In the genomic region with DNA sequence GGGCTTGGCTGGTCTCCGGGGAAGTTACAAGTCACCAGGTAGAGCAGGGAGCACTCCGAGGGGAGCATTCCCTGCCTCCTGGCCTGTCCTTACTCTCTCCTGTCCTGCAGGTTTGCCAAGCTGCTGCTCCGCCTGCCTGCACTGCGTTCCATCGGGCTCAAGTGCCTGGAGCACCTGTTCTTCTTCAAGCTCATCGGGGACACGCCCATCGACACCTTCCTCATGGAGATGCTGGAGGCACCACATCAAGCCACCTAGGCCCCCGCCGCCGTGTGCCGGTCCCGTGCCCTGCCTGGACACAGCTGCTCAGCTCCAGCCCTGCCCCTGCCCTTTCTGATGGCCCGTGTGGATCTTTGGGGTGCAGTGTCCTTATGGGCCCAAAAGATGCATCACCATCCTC, we compare ENCODE assay signal across 15 mouse cellular contexts.
DNase-seq lines count a peak whose midpoint lies in the region; ATAC-seq and TF ChIP-seq lines count a peak whose summit lies in the region.
"Had no signal": no experiment of that assay in that cellular context is flagged by ENCODE, and none has a peak within 500 bp of the region (broad histone marks: within the 10 kb centered on the region; RNA-seq: fewer than 3 reads in every experiment).

No protein-coding gene starts in this region.

- H3K9ac ChIP-seq in forebrain, embryonic 14.5 days (ENCODE audit: low read length): no peak overlapping the region
- H3K9ac ChIP-seq in forebrain, embryonic 15.5 days (replicated peaks): no peak overlapping the region
- no peak overlapping the region for H3K9ac ChIP-seq in intestine, embryonic 16.5 days (ENCODE audit: low read depth, low read length)
- no peak overlapping the region for H3K9ac ChIP-seq in intestine, postnatal 0 days (ENCODE audit: low read depth, low read length)
- 0 out of 2 replicates have a peak overlapping the region, but pooled peaks have one; percentile 53 for H3K9ac ChIP-seq in neural tube, embryonic 13.5 days
- no peak overlapping the region for H3K9ac ChIP-seq in neural tube, embryonic 15.5 days (replicated peaks)
- H3K9ac ChIP-seq: liver, postnatal 0 days had no signal

- no peak for DNase-seq in forebrain, embryonic 14.5 days (ENCODE audit: low spot score)
- no peak for DNase-seq in spleen, postnatal 10 days (ENCODE audit: low spot score in 2 of 2)
- DNase-seq in adrenal gland, postnatal 4 days (ENCODE audit: low spot score in 2 of 2): no peak
- DNase-seq: adrenal gland, postnatal 36 days; cerebellum, adult 11-12 months; heart, postnatal 14 days; kidney, postnatal 14 days; liver, postnatal 0 days; thymus, postnatal 25 days had no signal

- H3K27me3 ChIP-seq in forebrain, embryonic 14.5 days (replicated peaks; ENCODE audit: control insufficient read depth, insufficient read depth, low read length): no peaks in the 10 kb centered on the region
- no peaks in the 10 kb centered on the region for H3K27me3 ChIP-seq in forebrain, embryonic 15.5 days
- no peaks in the 10 kb centered on the region for H3K27me3 ChIP-seq in intestine, embryonic 16.5 days (replicated peaks; ENCODE audit: control insufficient read depth, insufficient read depth, low read length)
- no peaks in the 10 kb centered on the region for H3K27me3 ChIP-seq in intestine, postnatal 0 days (replicated peaks; ENCODE audit: control insufficient read depth, insufficient read depth, low read length)
- H3K27me3 ChIP-seq in neural tube, embryonic 13.5 days: peaks cover 4% of the 10 kb centered on the region; the same call in 1 of the 2 replicates
- H3K27me3 ChIP-seq in neural tube, embryonic 15.5 days (replicated peaks): no peaks in the 10 kb centered on the region

- no peak overlapping the region for H3K4me3 ChIP-seq in forebrain, embryonic 14.5 days (ENCODE audit: low read depth, low read length)
- H3K4me3 ChIP-seq in forebrain, embryonic 15.5 days: no peak overlapping the region
- H3K4me3 ChIP-seq in intestine, embryonic 16.5 days (ENCODE audit: low read length): no peak overlapping the region
- no peak overlapping the region for H3K4me3 ChIP-seq in intestine, postnatal 0 days (ENCODE audit: low read depth, low read length)
- no peak overlapping the region for H3K4me3 ChIP-seq in neural tube, embryonic 13.5 days
- H3K4me3 ChIP-seq in neural tube, embryonic 15.5 days (replicated peaks): no peak overlapping the region
- H3K4me3 ChIP-seq: left cerebral cortex, adult 2 months had no signal

- H3K27ac ChIP-seq in forebrain, embryonic 14.5 days (ENCODE audit: low read depth, low read length): peak overlapping the region; percentile 77; the same call in 1 of the 2 replicates
- H3K27ac ChIP-seq in forebrain, embryonic 15.5 days (replicated peaks): no peak overlapping the region
- H3K27ac ChIP-seq in intestine, embryonic 16.5 days (ENCODE audit: low read length): peak overlapping the region; percentile 83; the same call in 1 of the 2 replicates
- no peak overlapping the region for H3K27ac ChIP-seq in intestine, postnatal 0 days (ENCODE audit: low read depth, low read length)
- H3K27ac ChIP-seq in neural tube, embryonic 13.5 days (replicated peaks): peak overlapping the region; percentile 75; the same call in 1 of the 2 replicates
- H3K27ac ChIP-seq in neural tube, embryonic 15.5 days (replicated peaks): no peak overlapping the region

- H3K4me1 ChIP-seq in forebrain, embryonic 14.5 days (ENCODE audit: control insufficient read depth, insufficient read depth, low read length): peaks cover 19% of the 10 kb centered on the region
- peaks cover 35% of the 10 kb centered on the region for H3K4me1 ChIP-seq in forebrain, embryonic 15.5 days
- H3K4me1 ChIP-seq in intestine, embryonic 16.5 days (ENCODE audit: control insufficient read depth, insufficient read depth, low read length): peaks cover 26% of the 10 kb centered on the region
- H3K4me1 ChIP-seq in intestine, postnatal 0 days (replicated peaks; ENCODE audit: control insufficient read depth, insufficient read depth, low read length): no peaks in the 10 kb centered on the region; the same call in 1 of the 2 replicates
- peaks cover 51% of the 10 kb centered on the region for H3K4me1 ChIP-seq in neural tube, embryonic 13.5 days (replicated peaks)
- H3K4me1 ChIP-seq in neural tube, embryonic 15.5 days: peaks cover 42% of the 10 kb centered on the region

- WGBS in forebrain, embryonic 14.5 days: 94% methylated on average over 14 of the region's 14 CpGs
- WGBS in forebrain, embryonic 15.5 days: 93% methylated on average over 14 of the region's 14 CpGs
- WGBS in intestine, embryonic 16.5 days: 89% methylated on average over 14 of the region's 14 CpGs
- 83% methylated on average over 14 of the region's 14 CpGs for WGBS in intestine, postnatal 0 days
- 88% methylated on average over 14 of the region's 14 CpGs for WGBS in neural tube, embryonic 13.5 days
- WGBS in neural tube, embryonic 15.5 days: 97% methylated on average over 14 of the region's 14 CpGs

- ATAC-seq in forebrain, embryonic 14.5 days: no peak
- no peak for ATAC-seq in forebrain, embryonic 15.5 days (replicated peaks)
- ATAC-seq in intestine, embryonic 16.5 days: no peak
- no peak for ATAC-seq in intestine, postnatal 0 days
- no peak for ATAC-seq in neural tube, embryonic 13.5 days (ENCODE audit: low read depth)
- no peak for ATAC-seq in neural tube, embryonic 15.5 days (ENCODE audit: low FRiP score)

- no peak for TF ChIP-seq CTCF in intestine, postnatal 0 days (IDR thresholded peaks at IDR 0.05; ENCODE audit: low read depth)

- H3K4me2 ChIP-seq in forebrain, embryonic 14.5 days (ENCODE audit: low read length): no peak overlapping the region
- H3K4me2 ChIP-seq in forebrain, embryonic 15.5 days (replicated peaks): no peak overlapping the region
- no peak overlapping the region for H3K4me2 ChIP-seq in intestine, embryonic 16.5 days (ENCODE audit: low read depth, low read length)
- no peak overlapping the region for H3K4me2 ChIP-seq in intestine, postnatal 0 days (replicated peaks; ENCODE audit: low read depth)
- no peak overlapping the region for H3K4me2 ChIP-seq in neural tube, embryonic 13.5 days
- no peak overlapping the region for H3K4me2 ChIP-seq in neural tube, embryonic 15.5 days

- peaks cover 8% of the 10 kb centered on the region; the same call in 1 of the 2 replicates for H3K36me3 ChIP-seq in forebrain, embryonic 14.5 days (ENCODE audit: control insufficient read depth, insufficient read depth, low read length)
- H3K36me3 ChIP-seq in forebrain, embryonic 15.5 days: no peaks in the 10 kb centered on the region
- H3K36me3 ChIP-seq in intestine, embryonic 16.5 days (ENCODE audit: control insufficient read depth, insufficient read depth, low read length): peaks cover 24% of the 10 kb centered on the region
- H3K36me3 ChIP-seq in intestine, postnatal 0 days (ENCODE audit: control insufficient read depth, insufficient read depth): peaks cover 54% of the 10 kb centered on the region
- H3K36me3 ChIP-seq in neural tube, embryonic 13.5 days: 0 out of 2 replicates have a peak, but pooled peaks cover 9% of the 10 kb centered on the region
- peaks cover 6% of the 10 kb centered on the region; the same call in 1 of the 2 replicates for H3K36me3 ChIP-seq in neural tube, embryonic 15.5 days

- no peaks in the 10 kb centered on the region for H3K9me3 ChIP-seq in forebrain, embryonic 14.5 days (replicated peaks; ENCODE audit: control insufficient read depth, low read length)
- H3K9me3 ChIP-seq in forebrain, embryonic 15.5 days: no peaks in the 10 kb centered on the region
- no peaks in the 10 kb centered on the region for H3K9me3 ChIP-seq in intestine, embryonic 16.5 days (ENCODE audit: control insufficient read depth, low read length)
- H3K9me3 ChIP-seq in intestine, postnatal 0 days (ENCODE audit: control insufficient read depth): no peaks in the 10 kb centered on the region
- H3K9me3 ChIP-seq in neural tube, embryonic 13.5 days: no peaks in the 10 kb centered on the region
- no peaks in the 10 kb centered on the region for H3K9me3 ChIP-seq in neural tube, embryonic 15.5 days (replicated peaks)

Comparison
In these comparisons a context has a peak if more than half of its experiments do, and no peak if none do; other contexts are left out.
1. H3K27ac ChIP-seq: peak in forebrain, embryonic 14.5 days (single experiment), intestine, embryonic 16.5 days (single experiment) and neural tube, embryonic 13.5 days (single experiment); none in forebrain, embryonic 15.5 days (single experiment), intestine, postnatal 0 days (single experiment) and neural tube, embryonic 15.5 days (single experiment).